Mouse (Mus musculus) cerebellum, postnatal 25 days (tissue): ENCODE measurements around the gene Pitpna.
"Not testable (repeated sequence)": the region's sequence is repeated elsewhere in the genome, so short reads cannot be mapped to it uniquely, and the experiment has no call there.

ENCODE experiments used
- DNase-seq, 2 experiments: peaks; one replicate each; pipeline ENCODE4 v3.0.0; 2021; ENCODE audit warnings: mixed read lengths in 2 of 2

Pitpna gene

GRCm38 (mm10) chr11:75588285-75588941, 516 bp downstream of the Pitpna start:
- peak in 1 of 2 experiments; percentile 49 for DNase-seq

- no peak for DNase-seq
These were observed 4.7 kb downstream of the Pitpna start for GRCm38 (mm10) chr11:75592612-75593011.

- DNase-seq: no peak
These were observed 6.5 kb downstream of the Pitpna start for GRCm38 (mm10) chr11:75594431-75594830.

GRCm38 (mm10) chr11:75595404-75595803, 7.5 kb downstream of the Pitpna start:
- no peak for DNase-seq

GRCm38 (mm10) chr11:75595816-75596215, 7.9 kb downstream of the Pitpna start:
- peak in 1 of 2 experiments; percentile 28 for DNase-seq

- peak; percentile 68 to 76 for DNase-seq
These were observed 8.9 kb downstream of the Pitpna start for GRCm38 (mm10) chr11:75596726-75597255.

GRCm38 (mm10) chr11:75598004-75598403, 10.1 kb downstream of the Pitpna start:
- no peak for DNase-seq

- DNase-seq: not testable (repeated sequence)
These were observed 11.9 kb downstream of the Pitpna start for GRCm38 (mm10) chr11:75599802-75600201.

- DNase-seq: no peak
These were observed 16.9 kb downstream of the Pitpna start for GRCm38 (mm10) chr11:75604826-75605225.

- DNase-seq: no peak
These were observed 17.4 kb downstream of the Pitpna start for GRCm38 (mm10) chr11:75605318-75605717.

GRCm38 (mm10) chr11:75608776-75609175, 20.9 kb downstream of the Pitpna start:
- DNase-seq: no peak

- no peak for DNase-seq
These were observed 22.1 kb downstream of the Pitpna start for GRCm38 (mm10) chr11:75610021-75610420.

GRCm38 (mm10) chr11:75614769-75615168, 26.9 kb downstream of the Pitpna start:
- DNase-seq: no peak

- DNase-seq: no peak
These were observed 27.7 kb downstream of the Pitpna start for GRCm38 (mm10) chr11:75615556-75615955.

GRCm38 (mm10) chr11:75619133-75619532, 31.2 kb downstream of the Pitpna start:
- no peak for DNase-seq

- DNase-seq: peak; percentile 76 to 84
These were observed 32.4 kb downstream of the Pitpna start for GRCm38 (mm10) chr11:75620136-75620780.

- no peak for DNase-seq
These were observed 33.5 kb downstream of the Pitpna start for GRCm38 (mm10) chr11:75621426-75621825.

GRCm38 (mm10) chr11:75622588-75623329, 34.9 kb downstream of the Pitpna start:
- no peak for DNase-seq

- no peak for DNase-seq
These were observed 36.2 kb downstream of the Pitpna start for GRCm38 (mm10) chr11:75624102-75624554.

GRCm38 (mm10) chr11:75625820-75626219, 37.9 kb downstream of the Pitpna start:
- DNase-seq: no peak

GRCm38 (mm10) chr11:75630098-75630497, 42.2 kb downstream of the Pitpna start:
- DNase-seq: no peak

GRCm38 (mm10) chr11:75630645-75631229, 42.8 kb downstream of the Pitpna start, which contains the start of gene Inpp5k:
TSS of gene Inpp5k (plus strand) at chr11:75630988.
- DNase-seq: peak; percentile 96 to 97
